Mouse (Mus musculus): Measurements from ENCODE around the gene S1pr5.
"Not testable (repeated sequence)": the region's sequence is repeated elsewhere in the genome, so short reads cannot be mapped to it uniquely, and the experiment has no call there.

The S1pr5 gene

DNA sequence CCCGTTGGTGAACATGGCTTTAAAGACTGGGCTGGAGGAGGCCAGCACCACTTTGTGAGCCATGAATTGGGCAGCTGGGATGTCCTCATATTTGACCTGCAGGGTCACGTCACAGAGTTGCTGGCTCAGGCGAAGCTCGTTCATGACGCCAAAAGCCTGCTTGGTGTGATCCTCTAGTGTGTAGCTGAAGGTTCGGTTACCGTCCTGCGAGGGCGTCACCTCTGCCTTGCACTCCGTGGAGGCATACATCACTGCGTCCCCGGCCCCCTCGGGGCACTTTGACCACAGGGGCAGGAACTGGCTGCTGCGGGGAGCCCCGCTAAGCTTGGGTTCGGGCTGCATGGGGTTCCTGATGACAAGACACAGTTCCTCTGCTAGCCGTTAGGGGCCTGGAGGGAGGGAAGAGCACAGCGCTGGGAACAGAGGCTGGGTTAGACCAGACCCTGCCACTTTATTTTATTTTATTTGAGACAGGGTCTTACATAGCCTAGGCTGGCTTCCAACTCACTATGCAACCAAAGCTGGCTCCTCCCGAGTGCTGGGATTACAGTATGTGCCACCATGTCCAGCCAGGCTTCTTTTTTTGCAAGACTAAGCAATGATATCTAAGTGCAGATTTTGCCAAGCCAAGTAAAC lies 10.8 kb downstream of the S1pr5 start:
- DNase-seq (ENCODE audit: low spot score in 2 of 2): no peak

DNA sequence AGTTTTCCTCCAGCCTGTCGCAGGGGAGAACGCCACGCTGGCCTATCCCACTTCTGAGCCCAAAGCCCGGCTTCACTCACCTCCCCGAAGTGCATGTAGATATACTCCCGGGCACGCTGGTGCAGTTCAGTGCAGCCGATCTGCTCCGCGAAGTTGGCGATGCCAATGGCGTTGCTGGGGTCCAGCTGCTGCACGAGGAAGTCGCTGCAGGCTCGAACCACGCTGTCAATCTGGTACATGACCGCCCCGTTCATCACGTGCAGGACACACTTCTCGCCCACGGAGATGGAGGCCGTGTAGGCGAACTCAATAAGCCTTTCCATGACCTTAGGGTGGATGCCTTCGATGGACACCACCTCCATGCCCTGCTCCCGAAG lies 11.3 kb downstream of the S1pr5 start:
- DNase-seq (ENCODE audit: low spot score in 2 of 2): no peak

DNA sequence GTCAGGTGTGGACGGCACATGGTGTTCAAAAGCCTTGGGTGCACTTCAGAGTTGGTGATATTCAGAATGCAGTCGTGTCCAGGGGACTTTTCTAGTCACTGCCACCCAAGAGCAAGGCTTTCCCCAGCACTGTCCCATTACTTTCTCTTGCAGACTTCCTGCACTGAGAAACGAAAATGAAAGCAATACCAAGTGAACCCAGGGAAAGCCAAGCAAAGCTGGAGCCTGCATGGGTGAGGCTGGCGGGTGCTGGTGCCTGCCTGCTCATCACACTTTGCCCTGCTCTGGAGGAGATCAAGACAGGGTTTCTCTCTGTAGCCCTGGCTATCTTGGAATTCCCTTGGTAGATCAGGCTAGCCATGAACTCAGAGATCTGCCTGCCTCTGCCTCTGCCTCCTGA lies 12.9 kb downstream of the S1pr5 start:
- no peak for DNase-seq (ENCODE audit: low spot score in 2 of 2)

GRCm38 (mm10) chr9:21233805-21234204 lies 14.4 kb downstream of the S1pr5 start:
- no peak for DNase-seq (ENCODE audit: low spot score in 2 of 2)

DNA sequence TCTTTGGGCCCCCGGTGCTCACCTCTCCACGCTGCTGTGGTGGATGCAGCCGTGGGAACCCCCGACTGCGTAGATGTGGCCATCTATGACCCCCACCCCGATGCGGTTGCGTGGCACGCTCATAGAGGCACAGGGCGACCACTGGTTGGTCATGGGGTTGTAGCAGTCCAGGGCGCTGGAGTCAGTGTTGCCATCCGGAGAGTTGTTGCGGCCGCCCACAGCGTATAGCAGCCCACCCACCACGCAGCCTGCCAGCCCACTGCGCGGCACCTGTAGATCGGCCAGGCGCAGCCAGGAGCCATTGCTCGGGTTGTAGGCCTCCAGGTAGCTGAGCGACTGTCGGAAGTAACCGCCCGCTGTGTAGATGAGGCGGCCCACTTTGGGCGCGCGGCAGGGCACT lies 14.9 kb downstream of the S1pr5 start:
- no peak for DNase-seq (ENCODE audit: low spot score in 2 of 2)

DNA sequence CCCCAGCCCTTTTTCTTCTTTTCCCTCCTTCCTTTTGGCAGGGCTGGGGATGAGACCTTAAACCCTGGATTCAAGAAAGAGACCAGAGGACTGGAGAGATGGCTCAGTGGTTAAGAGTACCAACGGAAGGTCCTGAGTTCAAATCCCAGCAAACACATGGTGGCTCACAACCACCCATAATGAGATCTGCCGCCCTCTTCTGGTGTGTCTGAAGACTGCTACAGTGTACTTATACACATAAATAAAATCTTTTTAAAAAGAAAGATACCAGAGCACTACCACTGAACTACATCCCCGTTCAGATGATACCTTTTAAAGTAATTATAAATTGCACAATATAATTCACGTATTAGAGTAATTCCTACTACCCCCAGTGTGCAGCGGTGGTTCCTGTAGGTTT lies 15.4 kb downstream of the S1pr5 start:
- DNase-seq (ENCODE audit: low spot score in 2 of 2): no peak

DNA sequence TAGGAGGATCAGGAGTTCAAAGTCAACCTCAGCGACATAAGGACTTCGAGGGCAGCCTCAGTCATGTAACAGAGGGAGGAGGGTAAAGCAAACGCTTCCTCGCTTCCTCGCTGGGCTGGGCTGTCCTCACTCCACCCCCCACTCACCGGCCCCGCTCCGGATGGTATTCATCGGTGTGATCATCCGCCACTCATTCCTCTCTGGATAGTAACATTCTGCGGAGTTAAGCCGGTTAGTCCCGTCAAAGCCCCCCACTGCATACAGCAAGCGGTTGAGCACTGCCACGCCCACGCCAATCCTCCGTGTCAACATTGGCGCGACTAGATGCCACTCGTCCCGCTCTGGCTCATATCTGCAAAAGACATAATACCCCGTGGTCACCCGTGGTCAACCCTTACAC lies 16.7 kb downstream of the S1pr5 start:
- no peak for DNase-seq (ENCODE audit: low spot score in 2 of 2)

- DNase-seq (ENCODE audit: low spot score in 2 of 2): no peak
Observed at GRCm38 (mm10) chr9:21227342-21227741, 20.9 kb downstream of the S1pr5 start.

- DNase-seq (ENCODE audit: low spot score in 2 of 2): no peak
Observed at GRCm38 (mm10) chr9:21225415-21225758, 22.9 kb downstream of the S1pr5 start.

- no peak for DNase-seq (ENCODE audit: low spot score in 2 of 2)
Observed at GRCm38 (mm10) chr9:21224576-21225414, 23.4 kb downstream of the S1pr5 start.

GRCm38 (mm10) chr9:21223906-21224305 lies 24.3 kb downstream of the S1pr5 start:
- DNase-seq (ENCODE audit: low spot score in 2 of 2): no peak

DNA sequence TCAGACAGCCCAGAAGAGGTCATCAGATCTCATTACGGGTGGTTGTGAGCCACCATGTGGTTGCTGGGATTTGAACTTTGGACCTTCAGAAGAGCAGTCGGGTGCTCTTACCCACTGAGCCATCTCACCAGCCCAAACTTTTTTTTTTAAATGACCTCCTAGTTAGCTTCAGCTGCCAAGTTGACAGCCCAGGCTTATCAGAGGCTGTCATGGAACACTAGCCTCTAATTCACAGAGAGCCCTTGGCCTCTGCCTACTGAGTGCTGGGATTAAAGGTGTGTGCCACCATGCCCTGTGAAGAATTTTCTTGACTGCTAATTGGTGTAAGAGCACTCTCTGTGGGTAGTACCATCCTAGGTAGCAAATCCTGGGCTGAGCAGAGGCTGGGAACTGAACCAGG lies 24.8 kb downstream of the S1pr5 start:
- DNase-seq (ENCODE audit: low spot score in 2 of 2): not testable (repeated sequence)

- DNase-seq (ENCODE audit: low spot score in 2 of 2): no peak
Observed at GRCm38 (mm10) chr9:21221383-21221929, 26.8 kb downstream of the S1pr5 start.

DNA sequence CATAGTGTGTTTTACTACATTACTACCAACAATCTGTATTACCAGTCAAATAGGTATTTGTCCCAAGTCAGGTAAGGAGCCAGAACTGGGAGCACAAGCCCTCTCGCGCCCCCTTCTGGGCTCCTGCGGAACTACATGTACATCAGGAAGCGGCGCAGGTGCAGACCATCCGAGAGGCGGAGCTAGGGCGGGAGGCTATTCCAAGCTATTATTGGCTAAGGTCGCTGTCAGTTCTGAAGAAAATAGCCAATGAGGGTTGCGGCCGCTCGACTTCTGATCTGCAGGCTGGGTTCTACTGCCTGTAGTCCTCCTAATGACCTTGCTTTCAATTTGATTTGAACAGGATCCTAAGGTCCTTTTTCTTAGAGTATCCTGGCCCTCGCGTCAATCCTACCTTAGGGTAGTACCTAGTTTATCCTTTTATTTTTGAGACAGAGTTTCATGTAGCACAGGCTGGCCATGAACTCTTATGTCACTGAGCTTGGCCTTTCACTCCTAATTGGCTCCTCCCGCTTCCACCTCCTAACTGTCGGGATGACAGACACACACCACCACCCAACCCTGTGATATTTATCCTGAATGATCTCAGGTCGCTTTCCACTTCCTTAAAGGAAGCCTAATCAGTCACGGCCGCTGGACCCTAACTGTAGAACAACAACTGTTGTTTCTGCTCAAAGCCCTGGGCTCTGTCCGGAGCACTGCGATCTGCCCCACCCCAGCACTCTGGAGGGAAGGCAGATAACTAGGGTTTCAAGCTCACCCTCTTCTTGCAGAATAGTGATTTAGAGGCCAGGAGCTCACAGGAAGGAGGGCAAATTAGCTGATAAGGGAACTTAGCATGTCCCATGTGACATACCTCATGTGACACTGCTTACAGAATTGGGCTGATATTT lies 27.5 kb downstream of the S1pr5 start:
- peak; percentile 86 to 87 for DNase-seq (ENCODE audit: low spot score in 2 of 2)

DNA sequence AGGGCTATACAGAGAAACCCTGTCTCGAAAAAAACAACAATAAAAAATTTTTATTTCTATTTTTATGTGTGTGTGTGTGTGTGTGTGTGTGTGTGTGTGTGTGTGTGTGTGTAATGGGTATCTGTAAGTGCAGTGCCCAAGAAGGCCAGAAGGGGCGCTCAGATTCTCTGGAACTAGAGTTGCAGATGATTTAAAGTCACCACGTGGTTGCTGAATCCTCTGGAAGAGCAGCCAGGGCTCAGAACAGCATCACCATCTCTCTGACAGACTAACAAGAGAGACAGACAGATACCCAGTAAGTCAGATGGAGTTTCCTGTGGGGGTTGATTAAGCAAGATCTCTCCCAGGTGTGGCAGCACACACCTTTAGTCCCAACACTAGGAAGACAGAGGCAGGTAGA lies 28.4 kb downstream of the S1pr5 start:
- DNase-seq (ENCODE audit: low spot score in 2 of 2): no peak

DNA sequence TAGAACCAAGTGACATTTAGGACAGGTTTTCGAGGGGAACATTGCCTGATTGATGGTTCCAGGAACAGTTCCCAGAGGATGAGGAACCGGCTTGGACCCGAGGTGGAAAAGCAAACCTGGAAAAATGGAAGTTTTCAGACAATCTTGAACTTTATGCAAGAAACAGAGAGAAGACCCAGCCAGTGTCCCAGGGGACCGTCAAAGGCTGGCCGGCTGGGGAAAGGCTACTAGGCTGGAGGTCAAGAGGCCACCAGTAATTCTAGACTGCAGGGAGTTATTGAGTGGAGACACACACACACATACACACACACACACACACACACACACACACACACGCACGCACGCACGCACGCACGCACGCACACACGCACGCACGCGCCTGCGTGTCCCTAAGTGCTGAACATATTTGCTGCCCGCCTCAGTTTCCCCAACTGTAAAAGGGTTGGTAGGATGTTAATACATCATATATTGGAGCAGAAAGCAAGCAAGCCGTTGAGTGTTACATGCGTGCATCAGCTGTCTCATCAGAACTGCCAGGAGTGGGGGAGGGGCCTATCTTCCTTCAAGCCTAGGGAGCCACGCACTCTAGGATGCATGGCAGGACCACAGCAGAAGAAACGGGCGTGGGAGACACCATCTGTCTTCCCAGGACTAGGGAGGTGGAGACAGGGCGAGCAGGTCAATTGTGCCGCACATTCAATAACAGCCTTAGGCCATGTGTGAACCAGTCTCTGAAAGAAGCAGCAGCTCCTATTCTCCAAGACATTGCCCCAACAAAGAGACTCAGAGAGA lies 32.0 kb downstream of the S1pr5 start:
- DNase-seq (ENCODE audit: low spot score in 2 of 2): no peak

- DNase-seq (ENCODE audit: low spot score in 2 of 2): no peak
Observed at GRCm38 (mm10) chr9:21213617-21214190, 34.5 kb downstream of the S1pr5 start.

DNA sequence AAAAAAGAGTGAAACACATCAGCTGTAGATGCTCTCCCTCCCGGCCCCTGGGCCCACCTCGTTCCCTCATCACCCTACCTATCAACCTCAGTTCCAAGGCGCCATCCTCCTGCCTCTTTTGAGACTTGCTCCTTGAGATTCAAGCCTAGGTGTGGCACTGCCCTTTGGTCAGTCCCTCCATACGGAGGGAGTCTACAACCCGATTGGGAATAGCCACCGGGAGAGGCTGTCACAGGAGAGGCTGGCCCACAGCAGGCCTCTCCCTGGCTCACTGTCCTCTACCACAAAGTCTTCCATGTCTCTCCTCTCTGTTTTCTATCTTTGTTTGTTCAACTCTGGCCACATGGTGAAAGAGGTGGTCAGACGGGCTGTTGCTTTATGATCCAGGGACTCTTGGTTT lies 36.6 kb downstream of the S1pr5 start:
- DNase-seq (ENCODE audit: low spot score in 2 of 2): no peak

- DNase-seq (ENCODE audit: low spot score in 2 of 2): no peak
Observed at GRCm38 (mm10) chr9:21210821-21211220, 37.4 kb downstream of the S1pr5 start.

GRCm38 (mm10) chr9:21208626-21209025 lies 39.6 kb downstream of the S1pr5 start:
- DNase-seq (ENCODE audit: low spot score in 2 of 2): no peak

- no peak for DNase-seq (ENCODE audit: low spot score in 2 of 2)
Observed at GRCm38 (mm10) chr9:21206848-21207247, 41.4 kb downstream of the S1pr5 start.

All from frontal cortex, postnatal 14 days (tissue).